Mouse (Mus musculus) Patski (cell line): ENCODE measurements at regions not wholly inside any gene's neighbourhood (a gene's known extent, or its start where the extent isn't known, plus 50 kb on each side); places are given as distances from the start of the nearest gene placed in this dataset.

Source experiments
- ATAC-seq: fragments of 100-300 bp; one replicate; pipeline ENCODE4 v1.8.0; 2021
- CTCF ChIA-PET: fragments of 350-600 bp; sonication (Branson Sonifier 250); formaldehyde crosslinking; loops from one replicate; lab custom pipeline; 2022; ENCODE audit warnings: inconsistent platforms; lab: Charles Lee
- POLR2A ChIA-PET: fragments of 350-600 bp; sonication (Branson Sonifier 250); formaldehyde crosslinking; loops from one replicate; lab custom pipeline; 2022; ENCODE audit warnings: antibody characterized with exemption, inconsistent platforms; lab: Charles Lee
- DNase-seq: peaks from one replicate; pipeline ENCODE4 v3.0.0-alpha.2; 2011; ENCODE audit warnings: low read depth, low spot score
- H3K27me3 ChIP-seq: fragments of 371-371 bp; one replicate; pipeline ENCODE4 v1.5.1; 2021
- CTCF ChIP-seq: fragments of 100-300 bp; IDR thresholded peaks from one replicate; pipeline ENCODE4 v1.5.1; 2021
- in situ Hi-C: fragments of 300-500 bp; cut with MboI; formaldehyde crosslinking; loops from 3 replicates; pipeline ENCODE4 v1.11.1; 2018; ENCODE audit warnings: low pct_unique_long_range_greater_than_20kb, mixed read lengths

DNA sequence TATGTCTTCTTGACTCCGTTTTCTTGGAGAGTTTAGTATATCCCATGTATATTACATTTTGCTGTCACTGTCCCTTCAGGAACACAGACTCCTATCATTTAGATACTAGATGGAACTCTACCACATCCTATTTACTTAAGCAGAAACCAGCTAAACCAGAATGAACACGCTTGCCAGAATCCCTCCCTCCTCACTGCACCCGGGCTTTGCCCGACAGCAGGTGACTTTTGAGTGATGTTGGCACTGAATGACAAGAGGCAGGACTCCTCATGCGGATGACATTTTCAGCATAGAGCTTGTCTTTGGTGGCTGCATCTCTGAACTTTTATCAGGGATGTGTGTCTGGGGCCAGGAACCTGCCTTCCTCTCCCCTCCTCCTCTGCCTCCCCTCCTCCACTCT is 307.4 kb downstream of the Zfp706 start:
- peaks cover 7% of the 10 kb centered on the region for H3K27me3 ChIP-seq
- CTCF ChIA-PET: interaction anchor here (1.5 kb wide), 1 partner anchor 8 kb away, joined by 4 read pairs; no protein-coding TSS in a partner anchor
- DNase-seq (no peak), ATAC-seq (no peak)
- no peak for TF ChIP-seq CTCF
- in situ Hi-C loops: loop anchor here (10.0 kb wide), 1 partner anchor 425 kb away; no protein-coding TSS in a partner anchor
- POLR2A ChIA-PET: no interaction called here

DNA sequence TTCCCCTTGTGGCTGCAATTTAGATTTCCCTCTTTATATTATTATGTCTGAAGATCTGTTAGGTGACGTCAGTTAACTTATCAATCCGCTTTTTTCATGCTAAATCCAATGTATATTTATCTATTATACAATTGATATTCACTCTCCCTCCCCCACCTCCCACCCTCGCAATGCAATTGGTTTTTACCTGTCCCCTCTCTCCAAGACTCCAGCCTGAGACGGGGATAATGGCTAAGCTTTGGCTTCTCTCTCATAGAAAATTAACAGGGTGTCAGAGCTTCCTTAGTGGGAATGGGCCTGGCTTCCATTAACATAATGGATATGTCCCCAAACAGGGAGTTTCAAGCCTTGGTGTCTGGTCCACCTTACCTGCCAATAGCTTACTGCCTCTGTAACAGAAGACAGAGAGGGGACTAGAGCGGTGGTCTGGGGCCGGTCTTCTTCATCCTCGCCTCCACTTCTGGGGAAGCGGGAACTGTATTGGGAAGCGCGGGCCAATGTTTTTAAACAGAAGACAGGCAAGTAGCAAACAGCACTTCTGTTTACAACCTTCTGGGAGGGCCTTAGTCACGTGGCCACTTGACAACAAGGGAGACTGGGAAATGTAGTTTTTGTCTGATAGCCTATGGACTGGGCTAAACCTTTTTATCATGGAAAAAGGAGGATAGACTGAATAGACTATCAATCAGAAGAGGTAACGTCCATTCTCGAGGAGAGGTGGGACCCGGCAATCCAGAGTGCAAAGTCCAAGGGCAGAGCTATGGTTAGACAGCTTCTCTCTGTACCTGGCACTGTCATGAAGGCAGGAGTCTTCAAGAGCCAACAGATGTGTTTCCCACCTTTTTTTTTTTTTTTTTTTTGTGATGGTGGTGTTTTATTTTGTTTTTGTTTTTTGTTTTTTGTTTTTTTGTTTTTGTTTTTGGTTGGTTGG is 312.1 kb downstream of the Zfp706 start:
- DNase-seq: no peak

DNA sequence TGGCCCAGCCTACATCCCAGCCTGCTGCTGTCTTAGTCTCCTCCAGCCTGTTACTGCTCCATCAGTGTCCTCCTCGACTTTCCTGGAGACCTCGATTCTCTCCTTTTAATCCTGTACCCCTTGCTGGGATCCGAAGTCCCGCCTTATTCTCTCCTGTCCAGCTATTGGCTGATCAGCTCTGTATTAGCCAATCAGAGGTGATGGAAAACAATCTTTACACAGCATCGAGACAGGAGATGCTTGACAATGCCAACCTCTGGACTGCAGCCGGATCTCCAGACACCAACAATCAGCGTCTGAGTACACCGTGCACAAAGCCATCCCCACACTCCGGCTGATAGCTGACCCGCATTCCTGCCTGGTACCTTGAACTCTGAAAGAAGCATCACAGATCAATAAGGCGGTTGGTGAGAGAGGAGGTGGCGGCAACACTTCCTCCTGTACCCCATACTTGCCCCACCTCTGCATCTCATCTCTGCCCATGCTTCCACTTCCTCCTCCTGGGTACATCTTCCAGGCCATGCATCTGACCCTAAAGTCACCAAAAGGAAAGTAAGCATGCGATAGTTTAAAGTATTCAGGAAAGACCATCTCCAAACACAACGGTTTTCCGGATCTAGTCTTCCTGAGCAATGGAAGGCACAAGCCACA is 316.4 kb downstream of the Zfp706 start:
- DNase-seq (no peak), ATAC-seq (no peak)
- CTCF ChIA-PET: interaction anchor here (0.7 kb wide), 1 partner anchor 18 kb away, joined by 3 read pairs; no protein-coding TSS in a partner anchor
- in situ Hi-C loops: no loop called here
- no peak for TF ChIP-seq CTCF
- H3K27me3 ChIP-seq: no peaks in the 10 kb centered on the region
- POLR2A ChIA-PET: no interaction called here

More for the DNA sequence above, 312.1 kb downstream of the Zfp706 start:
- CTCF ChIA-PET: interaction anchor here (2.0 to 2.5 kb wide), 2 partner anchors 10 to 13 kb away, joined by 4 to 11 read pairs; no protein-coding TSS in a partner anchor
- POLR2A ChIA-PET: interaction anchor here (0.9 kb wide), 1 partner anchor 13 kb away, joined by 3 read pairs; no protein-coding TSS in a partner anchor
- ATAC-seq: no peak
- TF ChIP-seq CTCF: no peak
- peaks cover 7% of the 10 kb centered on the region for H3K27me3 ChIP-seq
- in situ Hi-C loops: no loop called here

DNA sequence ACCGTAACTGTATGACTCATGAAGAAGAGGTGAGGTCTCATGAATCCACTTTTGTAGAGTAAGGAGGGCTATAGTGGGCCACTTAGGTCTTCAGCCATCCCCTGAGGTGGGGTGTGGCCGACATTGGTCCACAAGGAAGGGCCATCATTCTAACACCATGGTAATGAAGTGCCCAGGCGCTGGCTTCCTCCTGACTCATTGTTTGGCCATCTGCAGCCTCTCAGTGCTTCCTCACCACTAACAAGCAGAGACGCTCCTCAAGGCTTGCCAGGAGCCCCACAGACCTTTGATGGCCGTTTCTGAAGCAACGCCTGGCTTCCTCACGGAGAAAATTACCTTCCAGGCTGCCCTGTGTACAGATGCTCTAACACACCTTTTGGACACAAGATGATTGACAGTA is 317.7 kb downstream of the Zfp706 start:
- no peaks in the 10 kb centered on the region for H3K27me3 ChIP-seq
- DNase-seq: no peak
- ChIA-PET CTCF (no interaction called here), POLR2A (no interaction called here)
- no peak for ATAC-seq
- in situ Hi-C loops: no loop called here
- TF ChIP-seq CTCF: no peak

DNA sequence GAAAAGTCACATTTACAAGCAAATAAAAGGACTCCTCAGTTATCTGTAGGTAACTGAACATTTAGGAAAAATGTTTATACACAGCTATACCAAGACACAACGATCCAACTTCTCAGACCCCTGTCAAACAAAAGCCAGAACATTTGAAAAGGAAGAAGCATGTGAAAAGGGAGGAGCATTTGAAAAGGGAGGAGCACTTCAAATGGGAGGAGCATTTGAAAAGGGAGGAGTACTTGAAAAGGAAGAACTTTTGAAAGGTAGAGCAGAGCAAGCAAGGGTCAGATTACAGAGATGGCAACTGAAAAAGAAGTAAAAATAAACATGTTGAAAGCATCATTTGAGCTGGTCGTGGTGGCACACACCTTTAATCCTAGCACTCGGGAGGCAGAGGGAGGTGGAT is 318.3 kb downstream of the Zfp706 start:
- no peaks in the 10 kb centered on the region for H3K27me3 ChIP-seq
- POLR2A ChIA-PET: no interaction called here
- no peak for TF ChIP-seq CTCF
- DNase-seq: no peak
- CTCF ChIA-PET: no interaction called here
- no peak for ATAC-seq
- in situ Hi-C loops: no loop called here

DNA sequence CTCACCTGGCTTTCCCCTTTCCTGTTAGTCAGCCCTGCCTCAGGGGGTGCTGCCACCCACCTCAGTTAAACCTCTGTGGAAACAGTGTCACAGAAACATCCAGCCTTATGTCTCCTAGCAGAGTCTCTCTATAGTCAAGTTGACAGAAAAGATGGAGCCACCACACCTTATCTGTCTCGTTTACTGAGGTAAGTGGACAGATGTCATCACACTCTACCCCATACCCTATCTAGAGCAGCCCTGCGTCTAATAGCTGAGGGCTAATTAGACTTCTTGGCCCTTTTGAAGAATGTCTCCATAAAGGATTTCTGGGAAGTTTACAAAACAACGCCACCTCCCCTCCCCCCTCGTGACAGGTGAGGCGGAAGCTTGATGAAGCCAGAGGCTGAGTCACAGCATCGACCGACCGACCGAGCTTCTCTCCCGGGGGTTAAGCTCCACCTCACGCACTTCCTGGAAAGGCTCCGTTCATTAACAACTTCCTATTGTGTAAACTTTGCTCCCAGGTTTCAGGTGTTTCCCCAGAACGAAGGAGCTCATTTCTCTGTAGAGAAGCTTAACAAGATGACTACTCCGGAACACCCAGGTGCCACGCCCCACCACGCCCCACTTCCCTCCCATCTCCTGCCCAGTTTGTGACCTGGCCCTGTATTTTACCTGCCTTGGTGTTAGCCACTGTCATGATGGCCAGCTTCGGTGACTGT is 319.4 kb downstream of the Zfp706 start:
- CTCF ChIA-PET: interaction anchor here (1.2 kb wide), 1 partner anchor 23 kb away, joined by 3 read pairs; no protein-coding TSS in a partner anchor
- in situ Hi-C loops: no loop called here

DNA sequence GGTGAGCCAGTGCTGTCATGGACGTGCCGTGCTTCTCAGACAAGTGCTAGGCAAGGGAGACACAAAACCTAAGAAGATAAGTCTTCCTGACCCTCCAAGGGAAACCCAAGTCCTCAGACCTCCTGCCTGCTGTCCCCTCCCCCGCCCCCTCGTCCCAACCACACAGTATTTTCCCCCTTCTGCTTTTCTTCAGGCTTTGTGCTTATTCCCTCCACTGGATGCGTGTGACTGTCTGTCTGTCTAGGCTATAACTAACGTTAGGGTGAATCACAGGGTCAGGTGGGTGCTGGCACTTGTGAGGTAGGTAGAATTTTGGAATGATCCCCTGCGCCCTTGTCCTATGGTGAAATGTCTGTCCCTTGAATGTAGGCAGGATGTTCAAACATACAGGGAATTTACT is 322.9 kb downstream of the Zfp706 start:
- no peak for TF ChIP-seq CTCF
- no peak for DNase-seq
- ChIA-PET CTCF (no interaction called here), POLR2A (no interaction called here)
- no peaks in the 10 kb centered on the region for H3K27me3 ChIP-seq
- in situ Hi-C loops: no loop called here
- no peak for ATAC-seq

More for the DNA sequence above, 319.4 kb downstream of the Zfp706 start:
- DNase-seq (no peak), ATAC-seq (no peak)
- no peak for TF ChIP-seq CTCF
- H3K27me3 ChIP-seq: no peaks in the 10 kb centered on the region
- POLR2A ChIA-PET: interaction anchor here (0.6 to 1.4 kb wide), 2 partner anchors 24 to 1605 kb away, joined by 3 read pairs; no protein-coding TSS in a partner anchor

DNA sequence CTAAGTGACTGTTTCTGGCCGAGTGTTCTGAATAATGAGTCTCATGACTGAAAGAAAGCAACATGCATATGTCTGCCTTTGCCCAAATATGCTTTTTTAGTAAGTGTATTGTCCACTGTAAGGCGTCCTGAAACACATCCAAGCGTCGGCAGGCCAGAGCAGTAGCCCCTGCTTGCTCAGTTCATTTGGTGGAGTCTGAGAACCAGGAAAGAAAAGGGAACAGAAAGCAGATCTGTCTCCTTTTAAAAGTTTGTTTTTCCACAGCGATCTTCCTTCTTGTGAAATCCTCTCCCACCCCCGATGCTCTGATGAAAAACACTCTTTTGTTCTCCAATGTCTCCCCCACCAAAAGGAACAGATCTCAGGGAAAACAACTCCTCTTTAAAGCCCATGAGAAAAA is 324.7 kb downstream of the Zfp706 start:
- no peaks in the 10 kb centered on the region for H3K27me3 ChIP-seq
- ATAC-seq (no peak), DNase-seq (no peak)
- ChIA-PET CTCF (no interaction called here), POLR2A (no interaction called here)
- TF ChIP-seq CTCF: no peak
- in situ Hi-C loops: no loop called here

DNA sequence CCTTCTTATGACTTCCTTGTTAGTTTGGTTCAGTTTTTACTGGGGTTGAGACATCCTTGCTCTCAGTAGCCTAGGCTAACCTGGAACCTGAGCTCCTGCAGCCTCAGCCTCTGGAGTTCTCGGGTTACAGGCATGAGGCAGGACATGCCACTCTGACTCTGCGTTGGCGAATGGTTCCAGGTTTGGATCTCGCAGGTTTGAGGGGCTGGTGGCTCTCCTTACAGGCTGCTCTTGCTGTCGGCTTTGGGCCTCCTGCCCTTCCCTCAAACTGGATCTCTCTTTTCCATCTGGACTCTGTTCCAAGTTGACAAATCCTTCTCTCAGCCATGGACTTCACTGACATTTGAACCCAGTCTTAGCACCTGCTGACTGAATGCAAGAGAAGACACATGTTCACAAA is 325.4 kb downstream of the Zfp706 start:
- CTCF ChIA-PET: interaction anchor here (0.8 kb wide), 1 partner anchor 10 kb away, joined by 3 read pairs; no protein-coding TSS in a partner anchor
- no peaks in the 10 kb centered on the region for H3K27me3 ChIP-seq
- no peak for TF ChIP-seq CTCF
- in situ Hi-C loops: no loop called here
- POLR2A ChIA-PET: interaction anchor here (0.9 kb wide), 1 partner anchor 12 kb away, joined by 3 read pairs; no protein-coding TSS in a partner anchor
- ATAC-seq: no peak
- DNase-seq: no peak
